Mouse (Mus musculus): ENCODE data around the gene Lmna.

Lmna gene

GRCm38 (mm10) chr3:88520078-88520477, 10.3 kb upstream of the Lmna start:
- DNase-seq: no peak

DNA sequence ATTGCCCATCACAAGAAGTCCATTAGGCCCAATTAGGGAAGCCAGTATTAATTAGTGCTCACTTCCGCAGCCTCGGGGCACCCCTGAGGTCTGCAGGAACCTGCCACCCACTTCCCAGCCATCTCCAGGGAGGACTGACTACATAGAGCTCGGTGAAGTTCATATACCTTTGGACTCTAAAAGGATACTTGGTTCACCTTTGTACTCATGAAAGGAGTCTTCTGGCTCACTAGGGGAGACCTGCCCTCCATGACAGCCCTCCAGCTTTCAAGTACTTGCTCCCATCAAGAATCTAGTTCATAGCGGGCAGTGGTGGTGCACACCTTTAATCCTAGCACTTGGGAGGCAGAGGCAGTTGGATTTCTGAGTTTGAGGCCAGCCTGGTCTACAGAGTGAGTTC, 8.7 kb upstream of the Lmna start:
- no peak for DNase-seq

DNA sequence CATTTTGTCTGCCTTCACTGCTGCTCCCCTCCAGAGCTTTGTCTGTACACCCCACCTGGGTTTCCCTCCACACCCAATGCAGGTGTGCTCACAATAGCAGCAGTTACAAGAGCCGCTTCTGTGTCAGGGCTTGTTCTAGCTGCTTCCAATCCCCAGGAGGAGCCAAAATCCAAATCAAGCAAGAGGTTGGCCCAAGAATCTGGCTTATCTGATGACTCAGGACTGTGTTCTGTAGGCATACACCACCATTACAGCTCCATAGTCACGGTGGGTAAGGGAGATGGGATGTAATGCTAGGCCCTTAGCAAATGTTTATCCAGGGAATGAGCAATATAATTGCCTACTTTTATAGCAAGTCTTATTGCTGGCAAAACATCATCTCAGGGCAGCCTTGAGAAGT, 6.7 kb upstream of the Lmna start:
- no peak for DNase-seq

GRCm38 (mm10) chr3:88515095-88515386, 5.3 kb upstream of the Lmna start:
- DNase-seq: no peak

GRCm38 (mm10) chr3:88514231-88515094, 4.7 kb upstream of the Lmna start:
- DNase-seq: no peak

DNA sequence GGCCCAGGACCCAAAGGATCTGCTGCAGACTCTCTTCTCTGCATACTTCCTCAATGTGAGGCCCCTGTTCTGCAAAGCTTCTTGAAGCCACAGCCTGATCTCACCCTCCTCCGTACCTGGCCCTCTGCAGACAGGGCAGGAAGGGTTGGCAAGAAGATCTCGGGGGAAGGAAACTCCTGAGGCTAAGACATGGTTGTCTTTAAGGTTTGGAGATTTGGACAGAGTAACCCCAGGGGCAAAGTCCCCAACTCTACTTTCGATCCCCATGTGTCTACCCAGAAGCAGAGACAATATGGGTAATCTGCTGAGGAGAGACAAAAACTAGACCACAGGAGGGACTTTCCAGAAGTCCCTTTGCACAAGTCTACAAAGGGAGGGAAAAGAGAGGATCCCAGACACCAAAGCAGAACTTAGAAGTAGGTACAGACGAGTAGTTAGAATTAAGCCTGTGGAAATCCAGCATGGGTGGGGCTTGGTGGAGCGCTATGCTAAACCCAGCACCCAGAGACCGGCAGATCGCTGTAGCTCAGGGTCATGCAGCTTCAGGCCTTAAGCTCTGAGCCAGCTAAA, 3.9 kb upstream of the Lmna start:
- DNase-seq: peak; percentile 44

GRCm38 (mm10) chr3:88512896-88513545, 3.3 kb upstream of the Lmna start:
- DNase-seq: no peak

- no peak for DNase-seq
Measured at GRCm38 (mm10) chr3:88512141-88512895, 2.6 kb upstream of the Lmna start.

GRCm38 (mm10) chr3:88511559-88511958, 1.8 kb upstream of the Lmna start:
- no peak for DNase-seq

DNA sequence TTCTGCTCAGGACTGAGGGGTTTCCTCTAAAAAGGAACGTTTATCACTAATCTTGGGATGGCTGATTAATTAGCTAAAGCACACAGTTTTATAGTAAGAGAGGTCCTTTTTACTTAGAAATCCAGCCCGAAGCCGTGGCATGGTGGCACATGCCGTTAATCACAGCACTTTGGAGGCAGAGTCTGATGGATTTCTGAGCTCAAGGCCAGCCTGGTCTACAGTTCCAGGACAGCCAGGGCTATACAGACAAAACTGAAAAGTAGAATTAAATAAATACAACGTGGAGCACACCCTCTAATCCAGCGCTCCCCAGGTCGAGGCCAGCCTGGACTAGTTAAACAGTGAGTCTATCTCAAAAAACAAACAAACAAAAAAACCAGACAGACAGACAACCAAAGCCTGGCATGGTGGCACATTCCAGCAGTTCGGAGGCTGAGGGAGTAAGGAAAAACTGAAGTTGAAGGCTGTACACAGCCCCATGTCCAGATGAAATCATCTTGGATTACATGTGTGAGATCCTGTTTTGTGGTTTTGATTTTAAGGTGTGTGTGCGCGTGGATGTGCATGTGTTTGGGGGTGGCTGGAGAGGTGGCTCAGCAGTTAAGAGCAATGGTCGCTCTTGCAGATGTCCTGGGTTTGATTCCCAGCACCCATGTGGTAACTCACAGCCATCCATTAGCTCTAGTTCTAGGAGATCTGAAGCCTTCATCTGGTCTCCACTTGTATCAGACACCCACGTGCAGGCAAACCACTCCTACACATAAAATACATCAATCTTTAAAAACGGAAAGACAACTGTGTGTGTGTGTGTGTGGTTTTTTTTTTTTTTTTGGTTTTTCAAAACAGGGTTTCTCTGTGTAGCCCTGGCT, 899 bp upstream of the Lmna start:
- no peak for DNase-seq

GRCm38 (mm10) chr3:88509250-88509649, 506 bp downstream of the Lmna start:
- DNase-seq: peak; percentile 55

GRCm38 (mm10) chr3:88505765-88506164, 4.0 kb downstream of the Lmna start:
- no peak for DNase-seq

GRCm38 (mm10) chr3:88505081-88505480, 4.7 kb downstream of the Lmna start:
- DNase-seq: no peak

GRCm38 (mm10) chr3:88503881-88504746, 5.6 kb downstream of the Lmna start:
- DNase-seq: no peak

- DNase-seq: no peak
Measured at GRCm38 (mm10) chr3:88503505-88503863, 6.3 kb downstream of the Lmna start.

DNA sequence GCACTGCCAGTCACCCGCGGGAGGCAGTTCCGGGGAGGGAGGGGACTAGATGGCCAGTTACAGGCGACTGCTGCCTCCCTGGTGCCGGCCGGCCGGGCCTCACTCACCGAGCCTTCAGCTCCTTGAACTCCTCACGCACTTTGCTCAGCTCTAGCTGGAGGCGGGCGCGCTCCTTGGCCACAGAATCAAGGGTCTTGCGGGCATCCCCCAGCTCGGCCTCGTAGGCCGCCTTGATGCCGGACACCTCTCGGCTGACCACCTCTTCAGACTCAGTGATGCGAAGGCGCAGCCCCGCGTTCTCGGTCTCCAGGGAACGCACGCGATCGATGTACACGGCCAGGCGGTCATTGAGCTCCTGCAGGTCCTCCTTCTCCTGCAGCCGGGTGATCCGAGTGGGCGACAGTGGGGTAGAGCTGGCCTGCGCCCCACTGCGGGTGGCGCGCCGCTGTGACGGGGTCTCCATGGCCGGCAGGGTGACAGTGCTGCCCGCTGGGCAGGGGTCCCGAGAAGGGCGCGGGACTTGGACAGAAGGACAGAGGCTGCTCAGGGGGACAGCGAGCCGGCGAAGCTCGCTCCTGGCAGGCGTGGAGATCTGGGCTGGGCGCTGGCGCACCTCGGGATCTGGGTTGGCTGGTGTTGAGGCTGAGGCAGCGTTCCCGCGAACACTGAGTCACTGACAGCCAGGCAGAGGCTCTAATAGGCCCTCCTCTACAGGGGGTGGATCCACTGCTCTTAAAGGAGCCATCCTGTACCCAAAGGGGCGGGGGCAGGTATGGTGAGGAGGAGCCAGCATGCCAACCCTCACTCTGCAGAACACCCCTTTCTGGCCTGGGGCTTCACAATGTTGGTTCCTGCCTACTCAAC, 6.9 kb downstream of the Lmna start:
- DNase-seq: peak; percentile 61

DNA sequence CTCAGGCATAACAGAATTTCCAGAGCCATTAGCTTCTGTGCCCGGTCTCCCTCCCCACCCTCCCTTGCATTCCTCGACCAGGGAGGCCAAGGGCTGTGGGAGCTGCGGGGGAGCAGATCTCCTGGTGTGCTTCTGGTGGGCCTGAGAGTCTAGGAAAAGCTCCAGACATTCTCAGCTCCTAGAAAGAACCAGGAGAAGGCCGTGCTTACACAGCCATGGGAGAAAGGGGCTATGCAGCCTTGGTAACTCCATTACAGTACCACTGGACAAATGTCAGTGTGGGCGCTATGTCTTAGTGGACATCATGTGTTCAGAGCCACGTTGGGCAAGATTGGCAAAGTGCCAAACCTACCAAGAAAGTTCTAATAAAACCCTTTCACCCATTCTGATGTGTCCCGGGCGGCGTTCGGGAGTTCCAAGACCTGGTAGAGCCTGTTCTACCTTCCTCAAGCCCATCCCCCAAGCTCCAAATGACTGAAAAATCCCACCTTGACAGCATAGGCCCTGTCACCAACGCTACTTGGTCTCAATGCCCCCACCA, 7.7 kb downstream of the Lmna start:
- no peak for DNase-seq

DNA sequence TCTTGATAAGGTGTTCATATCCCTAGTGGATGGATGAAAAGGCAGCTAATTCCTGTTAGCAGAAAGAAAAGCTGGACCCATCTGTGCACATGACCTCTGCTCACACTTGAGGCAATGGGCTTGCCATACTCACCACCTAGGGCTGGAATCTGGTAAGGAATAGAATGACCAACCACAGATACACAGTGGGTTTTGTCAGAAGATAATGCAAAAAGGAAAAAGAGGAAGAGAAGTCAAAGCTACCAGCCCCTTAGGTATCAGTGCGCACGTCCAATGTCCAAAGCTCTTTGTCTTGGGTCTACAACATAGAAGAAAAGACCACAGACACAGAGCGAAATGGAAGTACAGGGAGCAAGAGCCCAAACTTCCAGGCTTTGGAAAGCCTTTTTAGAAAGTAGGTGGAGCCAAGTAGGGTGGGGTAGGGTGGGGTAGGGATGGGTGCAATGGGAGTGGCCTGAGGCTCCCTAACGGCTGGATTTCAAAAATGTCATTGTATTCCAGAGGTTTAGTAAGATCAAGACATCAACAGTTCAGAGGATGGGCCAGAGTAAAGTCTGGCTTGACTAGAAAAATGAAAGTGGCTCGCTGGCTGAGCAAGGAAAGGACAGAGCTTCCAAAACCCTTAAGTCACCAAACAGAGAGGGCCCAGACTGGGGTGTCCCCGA, 8.3 kb downstream of the Lmna start:
- DNase-seq: no peak

DNA sequence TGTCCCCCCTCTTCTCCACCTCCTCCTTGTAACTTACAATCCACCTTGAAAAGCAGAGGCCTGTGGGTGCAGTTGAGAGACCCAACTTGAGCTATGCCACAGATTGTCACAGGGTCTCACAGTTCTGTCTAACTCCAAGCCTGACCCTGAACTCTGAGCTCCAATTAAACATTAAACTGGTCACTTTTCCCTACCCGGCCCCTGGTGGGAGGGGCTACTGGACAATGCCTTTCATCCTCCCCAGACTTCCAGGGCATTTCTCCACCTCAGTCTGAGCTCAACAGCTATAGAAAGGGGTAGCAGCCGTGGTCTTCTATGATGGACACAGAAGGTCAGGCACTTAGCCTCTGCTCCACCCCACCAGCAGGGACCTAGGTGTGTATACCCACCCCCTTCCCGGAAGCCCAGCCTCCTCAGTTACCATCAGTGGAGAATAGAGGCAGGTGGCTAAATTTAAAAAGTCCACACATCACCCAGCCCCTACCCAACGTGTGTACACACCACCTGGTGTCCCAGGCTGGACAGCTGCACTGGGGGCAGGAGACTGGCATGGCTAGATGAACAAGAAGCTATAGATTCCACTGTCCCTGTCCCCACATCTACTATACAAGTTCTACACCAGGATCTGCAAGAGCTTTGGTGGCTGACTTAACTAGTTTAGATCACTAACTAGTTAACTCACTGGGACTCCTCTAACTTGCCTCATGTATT, 8.9 kb downstream of the Lmna start:
- DNase-seq: no peak
